Mouse (Mus musculus) Muller cell, postnatal 12 days (primary cell): ENCODE measurements around the gene Slc25a34.

ENCODE experiments used
- DNase-seq: peaks from one replicate; pipeline ENCODE4 v3.0.0-alpha.2; 2015; ENCODE audit errors: inconsistent ontology term

The Slc25a34 gene

GRCm38 (mm10) chr4:141623666-141624065 lies at the start of gene Slc25a34:
Slc25a34 (minus strand) TSS chr4:141623821.
- DNase-seq: no peak

GRCm38 (mm10) chr4:141672325-141672724 lies 48.7 kb upstream of the Slc25a34 start:
- DNase-seq: no peak

- DNase-seq: no peak
Measured at GRCm38 (mm10) chr4:141671389-141671788, 47.8 kb upstream of the Slc25a34 start.

- peak; percentile 24 for DNase-seq
Measured at GRCm38 (mm10) chr4:141669898-141670712, 46.5 kb upstream of the Slc25a34 start.

- DNase-seq: no peak
Measured at GRCm38 (mm10) chr4:141664799-141665198, 41.2 kb upstream of the Slc25a34 start, which contains the start of gene Plekhm2. Plekhm2 (minus strand) TSS chr4:141664899.

- DNase-seq: peak; percentile 84
Measured at GRCm38 (mm10) chr4:141664011-141664745, 40.6 kb upstream of the Slc25a34 start.

- DNase-seq: peak; percentile 56
Measured at GRCm38 (mm10) chr4:141663122-141663931, 39.7 kb upstream of the Slc25a34 start.

- no peak for DNase-seq
Measured at GRCm38 (mm10) chr4:141660884-141661283, 37.3 kb upstream of the Slc25a34 start.

- DNase-seq: no peak
Measured at GRCm38 (mm10) chr4:141659739-141660138, 36.1 kb upstream of the Slc25a34 start.

GRCm38 (mm10) chr4:141658846-141659484 lies 35.3 kb upstream of the Slc25a34 start:
- no peak for DNase-seq

GRCm38 (mm10) chr4:141656932-141657331 lies 33.3 kb upstream of the Slc25a34 start:
- DNase-seq: peak; percentile 32

- DNase-seq: no peak
Measured at GRCm38 (mm10) chr4:141655908-141656608, 32.4 kb upstream of the Slc25a34 start.

- DNase-seq: no peak
Measured at GRCm38 (mm10) chr4:141654509-141654908, 30.9 kb upstream of the Slc25a34 start.

- no peak for DNase-seq
Measured at GRCm38 (mm10) chr4:141653813-141654212, 30.2 kb upstream of the Slc25a34 start.

- no peak for DNase-seq
Measured at GRCm38 (mm10) chr4:141653044-141653443, 29.4 kb upstream of the Slc25a34 start.

- no peak for DNase-seq
Measured at GRCm38 (mm10) chr4:141651944-141652343, 28.3 kb upstream of the Slc25a34 start.

GRCm38 (mm10) chr4:141651286-141651685 lies 27.7 kb upstream of the Slc25a34 start:
- DNase-seq: no peak

- DNase-seq: peak; percentile 78
Measured at GRCm38 (mm10) chr4:141649244-141649643, 25.6 kb upstream of the Slc25a34 start.

GRCm38 (mm10) chr4:141648262-141648661 lies 24.6 kb upstream of the Slc25a34 start:
- DNase-seq: no peak

- no peak for DNase-seq
Measured at GRCm38 (mm10) chr4:141647187-141647586, 23.6 kb upstream of the Slc25a34 start.

GRCm38 (mm10) chr4:141645988-141646387 lies 22.4 kb upstream of the Slc25a34 start:
- DNase-seq: no peak
